In genomic region chr10:7278820-7279219, GRCm38 (mm10) we compare ENCODE assay signal across 16 mouse cellular contexts.
DNase-seq lines count a peak whose midpoint lies in the region; ATAC-seq and TF ChIP-seq lines count a peak whose summit lies in the region.
"Had no signal": no experiment of that assay in that cellular context is flagged by ENCODE, and none has a peak within 500 bp of the region (broad histone marks: within the 10 kb centered on the region; RNA-seq: fewer than 3 reads in every experiment).

No protein-coding gene starts in this region.

- no peak overlapping the region for H3K4me3 ChIP-seq in heart, embryonic 15.5 days
- H3K4me3 ChIP-seq in limb, embryonic 13.5 days: no peak overlapping the region
- no peak overlapping the region for H3K4me3 ChIP-seq in limb, embryonic 10.5 days

- peaks cover 9% of the 10 kb centered on the region; the same call in 1 of the 2 replicates for H3K4me1 ChIP-seq in heart, embryonic 15.5 days (replicated peaks)
- H3K4me1 ChIP-seq in limb, embryonic 13.5 days: peaks cover 5% of the 10 kb centered on the region; the same call in 1 of the 2 replicates
- no peaks in the 10 kb centered on the region for H3K4me1 ChIP-seq in limb, embryonic 10.5 days

- H3K9ac ChIP-seq in heart, embryonic 15.5 days: no peak overlapping the region
- H3K9ac ChIP-seq in limb, embryonic 13.5 days: no peak overlapping the region

- no peak for DNase-seq in heart, adult 8-10 months (ENCODE audit: low spot score)
- no peak for DNase-seq in limb, embryonic 10.5 days (ENCODE audit: low spot score)
- DNase-seq in brain, embryonic 14.5 days (ENCODE audit: low read depth): peak; percentile 59
- DNase-seq in lung, postnatal 4 days: peak; percentile 10 to 38
- DNase-seq in cerebellum, adult 9-11 months: no peak
- DNase-seq: adrenal gland, postnatal 14 days; gastrocnemius, postnatal 10 days; heart, postnatal 36 days; kidney, postnatal 10 days; left cerebral cortex, postnatal 4 days; spleen, adult 18-20 months; thymus, postnatal 36 days had no signal

- H3K27me3 ChIP-seq in heart, embryonic 15.5 days: no peaks in the 10 kb centered on the region
- no peaks in the 10 kb centered on the region for H3K27me3 ChIP-seq in limb, embryonic 13.5 days
- H3K27me3 ChIP-seq in limb, embryonic 10.5 days (ENCODE audit: low read depth, poor library complexity, severe bottlenecking): no peaks in the 10 kb centered on the region

- 40% methylated on average over 5 of the region's 5 CpGs for WGBS in heart, embryonic 15.5 days
- WGBS in limb, embryonic 13.5 days: 37% methylated on average over 5 of the region's 5 CpGs
- 74% methylated on average over 5 of the region's 5 CpGs for WGBS in limb, embryonic 10.5 days

- ATAC-seq in heart, embryonic 15.5 days (replicated peaks; ENCODE audit: insufficient number of reproducible peaks, insufficient read depth, low FRiP score, low read depth): no peak
- ATAC-seq in limb, embryonic 13.5 days (ENCODE audit: low FRiP score, low read depth): peak; percentile 64; the same call in 1 of the 2 replicates
- ATAC-seq in frontal cortex, adult (ENCODE audit: low TSS enrichment): no peak
- ATAC-seq: CD4-positive, CD25-positive, alpha-beta regulatory T cell, adult 4 months had no signal

- TF ChIP-seq POLR2A in brain, embryonic 14.5 days (IDR thresholded peaks at IDR 0.05; ENCODE audit: borderline replicate concordance, extremely low read depth, insufficient read depth, insufficient read length, poor library complexity, severe bottlenecking): no peak

- no peak overlapping the region for H3K4me2 ChIP-seq in heart, embryonic 15.5 days
- H3K4me2 ChIP-seq in limb, embryonic 13.5 days (replicated peaks): no peak overlapping the region

- no peaks in the 10 kb centered on the region for H3K9me3 ChIP-seq in heart, embryonic 15.5 days (replicated peaks)
- no peaks in the 10 kb centered on the region for H3K9me3 ChIP-seq in limb, embryonic 13.5 days
- no peaks in the 10 kb centered on the region for H3K9me3 ChIP-seq in limb, embryonic 10.5 days (replicated peaks)

- H3K27ac ChIP-seq in heart, embryonic 15.5 days: peak overlapping the region; percentile 48
- H3K27ac ChIP-seq in limb, embryonic 13.5 days: 0 out of 2 replicates have a peak overlapping the region, but pooled peaks have one; percentile 55
- H3K27ac ChIP-seq in limb, embryonic 10.5 days: no peak overlapping the region

- no peaks in the 10 kb centered on the region for H3K36me3 ChIP-seq in heart, embryonic 15.5 days
- H3K36me3 ChIP-seq in limb, embryonic 13.5 days: no peaks in the 10 kb centered on the region
- H3K36me3 ChIP-seq in limb, embryonic 10.5 days: no peaks in the 10 kb centered on the region

- no peak for TF ChIP-seq CTCF in brain, embryonic 14.5 days (IDR thresholded peaks at IDR 0.05; ENCODE audit: borderline replicate concordance, extremely low read depth, insufficient read depth, insufficient read length)

Comparison
In these comparisons a context has a peak if more than half of its experiments do, and no peak if none do; other contexts are left out.
1. DNase-seq: peak in brain, embryonic 14.5 days (single experiment) and lung, postnatal 4 days (2 of 2); none in heart, adult 8-10 months (single experiment), limb, embryonic 10.5 days (single experiment) and cerebellum, adult 9-11 months (single experiment).